Mouse (Mus musculus) ES-Bruce4 (cell line): ENCODE data around the gene Tulp1.

Source experiments
- CTCF ChIP-seq: IDR thresholded peaks from one replicate; pipeline ENCODE4 v1.8.1; 2011; ENCODE audit warnings: low read depth, low read length
- POLR2A ChIP-seq: IDR thresholded peaks from one replicate; pipeline ENCODE4 v1.8.1; 2011; ENCODE audit warnings: low read length; ENCODE audit not compliant: insufficient read depth

DNA sequence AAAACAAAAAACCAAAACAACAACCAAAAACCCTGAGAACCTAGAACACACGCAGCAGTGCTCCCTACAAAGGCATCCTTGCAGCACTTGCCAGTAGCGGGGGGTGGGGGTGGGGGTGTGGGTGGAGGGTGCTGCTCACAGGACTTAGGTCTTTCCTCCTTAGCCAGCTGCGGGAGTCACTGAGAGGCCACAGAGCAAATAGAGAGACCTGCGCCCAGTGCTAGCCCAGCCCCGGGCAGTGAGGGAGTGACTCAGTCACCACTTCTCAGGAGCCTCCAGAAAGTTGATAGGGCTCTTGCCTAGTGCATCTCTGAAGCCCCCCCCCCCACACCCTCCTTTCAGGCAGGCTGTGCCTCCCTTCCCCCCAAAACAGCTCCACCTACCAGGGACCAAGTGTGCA lies 4.0 kb upstream of the Tulp1 start:
- no peak for TF ChIP-seq POLR2A
- no peak for TF ChIP-seq CTCF
